Mouse (Mus musculus): Measurements from ENCODE around the gene Acadl. TPM values are rescaled to one million over a fixed set of nuclear protein-coding genes. Genes with fewer than 3 reads are reported as not detected.
A peak's percentile ranks its signal among the peaks of the same experiment; 100 is the strongest.

The Acadl gene
- polyA plus RNA-seq, 1 experiment from 2014 or later, result 254 TPM

DNA sequence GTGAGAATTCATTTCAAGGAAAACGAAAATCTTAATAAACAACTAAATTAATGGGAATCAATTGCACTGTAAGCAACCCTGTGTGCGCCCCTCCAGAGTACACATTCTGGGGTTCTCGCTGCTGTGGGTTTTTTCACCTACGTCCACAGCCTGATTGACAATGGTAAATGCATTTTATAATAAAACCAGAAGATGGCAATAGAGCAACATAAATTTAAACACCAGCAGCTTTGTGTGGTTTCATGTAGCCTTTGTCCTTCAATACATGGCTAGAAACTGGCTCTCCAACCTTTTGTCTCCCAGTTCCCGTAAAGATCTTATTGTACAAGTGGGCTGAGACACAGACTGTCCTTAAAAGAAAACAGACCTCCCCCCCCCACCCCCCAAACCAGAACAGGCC, 33.0 kb upstream of the Acadl start:
- Histone ChIP-seq H3K36me3 (ENCODE audit: insufficient read depth, low read length) (no peaks in the 10 kb centered on the region), H3K27ac (no peak overlapping the region), H3K4me2 (ENCODE audit: low read length) (peak overlapping the region; percentile 52), H3K4me1 (replicated peaks; ENCODE audit: insufficient read depth, low read length) (0 out of 2 replicates have a peak, but pooled peaks cover 5% of the 10 kb centered on the region), H3K9ac (ENCODE audit: low read depth, low read length) (no peak overlapping the region), H3K9me3 (replicated peaks; ENCODE audit: low read length) (no peaks in the 10 kb centered on the region), H3K27me3 (ENCODE audit: insufficient read depth, low read length) (no peaks in the 10 kb centered on the region), H3K4me3 (replicated peaks; ENCODE audit: low read depth, low read length) (peak overlapping the region; percentile 11; the same call in 1 of the 2 replicates)
- ATAC-seq (replicated peaks; ENCODE audit: low FRiP score, low read depth), result peak; percentile 78
- peak; percentile 52; the same call in 1 of the 2 replicates for TF ChIP-seq CTCF (IDR thresholded peaks at IDR 0.05; ENCODE audit: low read depth)
- 22% methylated on average over 5 of the region's 5 CpGs for WGBS
- DNase-seq (ENCODE audit: low spot score), result peak; percentile 90

DNA sequence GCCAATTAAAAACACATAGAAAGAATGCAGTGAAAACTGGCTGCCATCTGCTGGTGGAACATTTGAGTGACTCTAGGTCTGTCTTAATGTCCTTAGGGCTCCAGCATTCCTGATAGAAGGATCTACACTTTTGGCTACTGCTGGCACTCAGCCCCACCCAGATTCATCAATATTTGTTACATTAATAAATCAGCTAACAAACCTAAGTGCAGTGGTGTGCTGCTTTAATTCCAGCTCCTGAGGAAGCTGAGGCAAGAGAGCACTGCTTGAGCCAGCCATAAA, 32.7 kb upstream of the Acadl start:
- peak; percentile 81 for DNase-seq (ENCODE audit: low spot score)
- H3K9ac ChIP-seq (ENCODE audit: low read depth, low read length), result no peak overlapping the region

DNA sequence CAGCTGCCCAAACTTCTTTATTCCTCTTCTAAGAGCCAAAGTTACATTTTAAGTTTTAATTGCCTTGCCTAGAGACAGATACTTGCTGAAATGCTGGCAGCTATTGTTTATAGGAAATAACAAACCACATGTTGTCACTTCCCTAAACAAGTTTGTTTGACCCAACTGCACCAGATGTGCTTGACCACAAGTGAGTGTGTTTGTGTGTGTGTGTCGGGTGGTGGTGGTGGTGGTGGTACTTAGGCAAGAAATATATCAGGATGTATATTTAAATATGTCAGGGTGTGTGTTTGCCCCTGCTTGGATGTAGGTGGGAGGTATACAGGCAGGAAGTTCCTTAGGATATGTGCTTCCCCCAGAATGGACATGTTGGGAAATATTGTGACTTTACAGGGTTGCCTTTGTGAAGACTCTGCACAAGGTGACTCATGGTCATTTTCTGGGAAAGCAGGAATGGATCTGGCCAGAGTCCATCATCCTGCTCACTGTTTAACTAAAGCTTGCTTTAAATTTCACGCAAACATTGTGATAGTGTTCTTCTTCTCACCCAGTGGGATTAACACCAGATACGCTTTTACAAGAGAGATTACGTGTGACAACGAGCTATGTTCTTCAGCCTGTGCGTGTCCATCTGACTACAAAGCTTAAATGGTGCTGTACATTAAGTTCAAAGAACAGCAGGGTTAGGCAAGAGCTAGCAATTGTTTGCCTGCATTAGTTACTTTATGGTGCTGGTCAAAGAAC, 32.2 kb upstream of the Acadl start:
- no peak overlapping the region for H3K4me3 ChIP-seq (replicated peaks; ENCODE audit: low read depth, low read length)
- DNase-seq (ENCODE audit: low spot score) (no peak), ATAC-seq (replicated peaks; ENCODE audit: low FRiP score, low read depth) (peak; percentile 40; the same call in 1 of the 2 replicates)
- H3K27ac ChIP-seq, result no peak overlapping the region
- H3K9ac ChIP-seq (ENCODE audit: low read depth, low read length), result no peak overlapping the region
- H3K4me2 ChIP-seq (ENCODE audit: low read length), result peak overlapping the region; percentile 52
- H3K36me3 ChIP-seq (ENCODE audit: insufficient read depth, low read length), result no peaks in the 10 kb centered on the region
- 60% methylated on average over 6 of the region's 6 CpGs for WGBS
- no peaks in the 10 kb centered on the region for H3K27me3 ChIP-seq (ENCODE audit: insufficient read depth, low read length)
- 0 out of 2 replicates have a peak, but pooled peaks cover 5% of the 10 kb centered on the region for H3K4me1 ChIP-seq (replicated peaks; ENCODE audit: insufficient read depth, low read length)
- no peak for TF ChIP-seq CTCF (IDR thresholded peaks at IDR 0.05; ENCODE audit: low read depth)
- no peaks in the 10 kb centered on the region for H3K9me3 ChIP-seq (replicated peaks; ENCODE audit: low read length)

More for the DNA sequence above, 32.7 kb upstream of the Acadl start:
- Histone ChIP-seq H3K9me3 (replicated peaks; ENCODE audit: low read length) (no peaks in the 10 kb centered on the region), H3K4me3 (replicated peaks; ENCODE audit: low read depth, low read length) (no peak overlapping the region), H3K27ac (no peak overlapping the region), H3K4me1 (replicated peaks; ENCODE audit: insufficient read depth, low read length) (0 out of 2 replicates have a peak, but pooled peaks cover 5% of the 10 kb centered on the region), H3K27me3 (ENCODE audit: insufficient read depth, low read length) (no peaks in the 10 kb centered on the region), H3K4me2 (ENCODE audit: low read length) (peak overlapping the region; percentile 52), H3K36me3 (ENCODE audit: insufficient read depth, low read length) (no peaks in the 10 kb centered on the region)
- peak; percentile 79 for ATAC-seq (replicated peaks; ENCODE audit: low FRiP score, low read depth)
- TF ChIP-seq CTCF (IDR thresholded peaks at IDR 0.05; ENCODE audit: low read depth), result peak; percentile 83

DNA sequence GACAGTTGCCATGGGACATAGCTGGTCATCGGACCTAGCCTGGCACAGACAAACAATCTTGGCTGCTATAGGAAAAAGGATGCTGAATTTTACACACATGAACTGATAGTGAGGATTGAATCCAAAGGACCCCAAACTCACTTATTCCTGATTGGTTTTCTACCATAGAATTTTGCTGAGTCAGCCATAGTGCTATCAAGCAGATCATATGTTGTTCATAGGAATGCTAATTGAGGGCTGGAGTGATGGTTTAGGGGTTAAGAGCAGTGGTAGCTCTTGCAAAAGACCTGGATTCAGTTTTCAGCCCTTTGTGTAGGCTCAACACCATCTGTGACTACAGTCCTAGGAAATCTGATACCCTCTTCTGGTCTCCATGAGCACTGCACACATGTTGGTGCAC, 24.1 kb upstream of the Acadl start:
- WGBS, result 97% methylated on average over 1 of the region's 1 CpGs
- Histone ChIP-seq H3K4me3 (replicated peaks; ENCODE audit: low read depth, low read length) (no peak overlapping the region), H3K4me2 (ENCODE audit: low read length) (no peak overlapping the region), H3K9ac (ENCODE audit: low read depth, low read length) (no peak overlapping the region), H3K4me1 (replicated peaks; ENCODE audit: insufficient read depth, low read length) (no peaks in the 10 kb centered on the region), H3K9me3 (replicated peaks; ENCODE audit: low read length) (no peaks in the 10 kb centered on the region), H3K36me3 (ENCODE audit: insufficient read depth, low read length) (no peaks in the 10 kb centered on the region), H3K27ac (no peak overlapping the region), H3K27me3 (ENCODE audit: insufficient read depth, low read length) (no peaks in the 10 kb centered on the region)
- ATAC-seq (replicated peaks; ENCODE audit: low FRiP score, low read depth), result no peak
- no peak for DNase-seq (ENCODE audit: low spot score)
- TF ChIP-seq CTCF (IDR thresholded peaks at IDR 0.05; ENCODE audit: low read depth), result no peak

DNA sequence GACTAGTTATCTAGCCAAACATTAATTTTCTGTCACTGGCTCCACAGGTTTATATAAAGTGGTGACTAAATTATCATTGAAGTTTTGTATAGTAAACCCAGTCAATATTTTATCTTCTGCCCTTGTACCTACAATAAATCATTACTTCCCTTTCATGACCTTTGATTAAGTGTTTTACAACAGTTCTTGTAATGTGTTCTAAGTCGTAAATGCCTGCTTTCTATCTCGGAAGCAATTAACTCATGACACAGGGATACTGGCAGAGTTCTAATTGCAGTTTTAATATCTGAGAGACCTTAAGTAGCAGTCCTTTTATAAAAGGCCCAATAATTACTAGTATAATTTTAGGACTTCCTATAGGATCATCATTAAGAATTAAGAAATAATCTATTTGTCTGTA, 17.1 kb upstream of the Acadl start:
- H3K9me3 ChIP-seq (replicated peaks; ENCODE audit: low read length), result no peaks in the 10 kb centered on the region
- no peak for ATAC-seq (replicated peaks; ENCODE audit: low FRiP score, low read depth)

DNA sequence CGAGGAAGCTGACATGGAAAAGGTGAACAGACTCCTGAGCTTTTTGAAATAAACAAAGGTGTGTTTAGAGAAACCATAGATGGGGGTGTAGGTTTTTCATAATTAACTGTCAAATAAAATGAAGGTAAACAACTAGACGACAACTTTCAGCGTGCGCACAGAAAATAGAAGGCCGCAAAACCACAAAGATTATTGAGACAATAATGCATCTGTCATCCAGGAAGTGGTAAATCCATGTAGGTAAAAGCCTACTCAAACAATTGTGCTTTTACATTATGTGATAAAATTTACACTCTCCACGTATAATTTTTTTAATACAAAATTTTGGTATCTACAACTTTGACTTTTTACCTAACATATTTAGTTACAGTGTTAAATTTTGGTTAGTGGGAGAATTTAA, 11.7 kb upstream of the Acadl start:
- ATAC-seq (replicated peaks; ENCODE audit: low FRiP score, low read depth) (no peak), DNase-seq (ENCODE audit: low spot score) (no peak)
- no peaks in the 10 kb centered on the region for H3K4me1 ChIP-seq (replicated peaks; ENCODE audit: insufficient read depth, low read length)
- no peak overlapping the region for H3K4me2 ChIP-seq (ENCODE audit: low read length)
- no peak overlapping the region for H3K27ac ChIP-seq
- WGBS, result 95% methylated on average over 6 of the region's 6 CpGs
- H3K27me3 ChIP-seq (ENCODE audit: insufficient read depth, low read length), result no peaks in the 10 kb centered on the region
- H3K9me3 ChIP-seq (replicated peaks; ENCODE audit: low read length), result no peaks in the 10 kb centered on the region
- no peak overlapping the region for H3K9ac ChIP-seq (ENCODE audit: low read depth, low read length)
- no peak for TF ChIP-seq CTCF (IDR thresholded peaks at IDR 0.05; ENCODE audit: low read depth)
- H3K4me3 ChIP-seq (replicated peaks; ENCODE audit: low read depth, low read length), result no peak overlapping the region
- no peaks in the 10 kb centered on the region for H3K36me3 ChIP-seq (ENCODE audit: insufficient read depth, low read length)

More for the DNA sequence above, 17.1 kb upstream of the Acadl start:
- TF ChIP-seq CTCF (IDR thresholded peaks at IDR 0.05; ENCODE audit: low read depth), result no peak
- H3K4me1 ChIP-seq (replicated peaks; ENCODE audit: insufficient read depth, low read length), result no peaks in the 10 kb centered on the region
- 48% methylated on average over 2 of the region's 2 CpGs for WGBS
- no peaks in the 10 kb centered on the region for H3K27me3 ChIP-seq (ENCODE audit: insufficient read depth, low read length)
- H3K27ac ChIP-seq, result no peak overlapping the region
- no peak overlapping the region for H3K9ac ChIP-seq (ENCODE audit: low read depth, low read length)
- no peak overlapping the region for H3K4me2 ChIP-seq (ENCODE audit: low read length)
- H3K4me3 ChIP-seq (replicated peaks; ENCODE audit: low read depth, low read length), result no peak overlapping the region
- no peak for DNase-seq (ENCODE audit: low spot score)
- no peaks in the 10 kb centered on the region for H3K36me3 ChIP-seq (ENCODE audit: insufficient read depth, low read length)

DNA sequence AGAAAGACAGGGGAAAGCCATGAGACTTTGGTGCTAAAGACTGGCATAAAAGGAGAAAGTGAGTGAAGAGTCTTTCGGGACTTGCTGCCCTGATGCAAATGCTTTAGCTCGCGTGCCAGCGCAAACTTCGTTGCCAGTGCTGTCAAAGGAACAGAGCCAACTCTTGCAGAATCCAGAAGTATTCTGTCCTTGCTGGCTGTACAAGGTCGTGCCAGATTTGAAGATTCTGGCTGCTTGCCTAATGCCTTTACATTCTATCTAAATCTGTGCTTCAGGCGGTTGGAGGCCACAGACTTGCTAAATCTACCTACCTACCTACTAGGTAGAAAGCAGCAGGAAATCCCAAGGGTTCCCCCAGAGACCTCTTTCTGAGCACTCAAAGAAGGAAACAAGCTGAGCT, 8.5 kb upstream of the Acadl start:
- H3K4me3 ChIP-seq (replicated peaks; ENCODE audit: low read depth, low read length), result no peak overlapping the region
- ATAC-seq (replicated peaks; ENCODE audit: low FRiP score, low read depth) (no peak), DNase-seq (ENCODE audit: low spot score) (no peak)
- TF ChIP-seq CTCF (IDR thresholded peaks at IDR 0.05; ENCODE audit: low read depth), result no peak
- no peaks in the 10 kb centered on the region for H3K9me3 ChIP-seq (replicated peaks; ENCODE audit: low read length)
- WGBS, result 72% methylated on average over 7 of the region's 7 CpGs
- H3K27me3 ChIP-seq (ENCODE audit: insufficient read depth, low read length), result no peaks in the 10 kb centered on the region
- no peak overlapping the region for H3K9ac ChIP-seq (ENCODE audit: low read depth, low read length)
- no peak overlapping the region for H3K27ac ChIP-seq
- H3K4me1 ChIP-seq (replicated peaks; ENCODE audit: insufficient read depth, low read length), result no peaks in the 10 kb centered on the region
- no peaks in the 10 kb centered on the region for H3K36me3 ChIP-seq (ENCODE audit: insufficient read depth, low read length)
- no peak overlapping the region for H3K4me2 ChIP-seq (ENCODE audit: low read length)
